Mouse (Mus musculus) spleen, adult 2 months (tissue): ENCODE results near the gene Mast1.

Source experiments
- CTCF ChIP-seq: fragments of 200-500 bp; IDR thresholded peaks from 2 replicates; pipeline ENCODE4 v1.5.1; 2011; ENCODE audit warnings: mild to moderate bottlenecking, inconsistent platforms; ENCODE audit not compliant: insufficient read depth, insufficient read length, insufficient replicate concordance; ENCODE audit errors: extremely low read depth
- POLR2A ChIP-seq: fragments of 200-500 bp; IDR thresholded peaks from 2 replicates; pipeline ENCODE4 v1.6.1; 2011; ENCODE audit warnings: low read depth, low read length, inconsistent platforms

- no peak for TF ChIP-seq CTCF
- TF ChIP-seq POLR2A = no peak; the same call in 1 of the 2 replicates
Measured at GRCm38 (mm10) chr8:84976763-84977434, 39.7 kb upstream of the Mast1 start.
